Mouse (Mus musculus) layer of hippocampus, adult 2 months (tissue): Measurements from ENCODE around the gene Mylk. TPM values are rescaled to one million over a fixed set of nuclear protein-coding genes. Genes with fewer than 3 reads are reported as not detected.
"Not testable (repeated sequence)": the region's sequence is repeated elsewhere in the genome, so short reads cannot be mapped to it uniquely, and the experiment has no call there.

Experiments
- DNase-seq, 2 experiments: peaks; one replicate each; pipeline ENCODE4 v3.0.0; 2022; ENCODE audit warnings: low spot score in 2 of 2
- H3K27ac ChIP-seq: fragments of 200-600 bp; 2 replicates; pipeline ENCODE4 v1.8.1; 2022
- H3K4me3 ChIP-seq: fragments of 200-600 bp; 2 replicates; pipeline ENCODE4 v1.8.1; 2022; ENCODE audit warnings: mild to moderate bottlenecking
- CTCF ChIP-seq: fragments of 200-600 bp; conservative IDR thresholded peaks from 2 replicates; pipeline ENCODE4 v1.8.1; 2022; ENCODE audit warnings: antibody characterized with exemption, mild to moderate bottlenecking, moderate library complexity
- total RNA-seq, 2 experiments: library from RNA; stranded (reverse); gene quantifications; 2 replicates each; pipeline ENCODE4 v1.2.3; 2021

Mylk gene
- total RNA-seq, 2 experiments from 2014 or later: 13.1 to 14.2 TPM

DNA sequence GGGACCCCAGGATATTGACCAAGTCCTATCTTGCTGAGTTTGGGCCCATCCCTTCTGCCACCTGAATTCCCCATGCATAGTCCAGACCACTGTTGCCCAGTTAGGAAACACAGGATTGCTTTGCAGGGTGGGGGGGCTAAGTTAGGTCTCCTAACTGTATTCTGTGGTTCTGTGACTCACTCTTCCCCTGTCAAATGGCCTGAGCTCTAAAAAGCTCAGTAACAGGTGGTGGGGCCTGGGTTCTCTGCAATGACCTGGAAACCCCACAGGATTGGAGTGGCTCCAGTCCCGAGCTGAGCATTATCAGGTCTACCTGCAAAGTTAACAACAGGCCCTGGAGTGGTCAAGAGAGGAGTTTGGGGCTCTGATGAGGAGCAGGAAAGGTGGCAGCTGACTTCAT, 47.5 kb downstream of the Mylk start:
- no peak for TF ChIP-seq CTCF
- H3K4me3 ChIP-seq: no peak overlapping the region

DNA sequence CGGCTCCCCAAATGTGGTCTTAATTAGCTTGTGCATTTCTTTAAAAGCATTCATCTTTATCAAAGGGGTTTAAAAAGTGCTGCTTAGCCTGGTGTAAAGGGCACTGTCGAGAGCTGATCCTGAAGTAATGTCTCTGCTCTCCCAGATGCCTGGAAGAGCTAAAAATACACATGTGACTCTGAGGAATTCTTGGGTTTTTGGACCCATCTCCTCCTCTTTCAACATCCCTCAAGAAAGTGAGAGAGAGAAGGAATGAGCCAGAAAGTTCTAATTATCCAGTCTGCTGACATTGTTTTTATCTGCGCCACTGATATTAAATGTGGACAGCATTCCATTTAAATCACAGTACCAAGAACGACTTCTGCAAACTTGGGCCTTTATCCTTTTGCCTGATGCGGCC, 48.0 kb downstream of the Mylk start:
- no peak overlapping the region for H3K4me3 ChIP-seq
- no peak overlapping the region for H3K27ac ChIP-seq
- no peak for TF ChIP-seq CTCF
- DNase-seq: no peak

More for the DNA sequence above, 47.5 kb downstream of the Mylk start:
- H3K27ac ChIP-seq: no peak overlapping the region
- DNase-seq: no peak

DNA sequence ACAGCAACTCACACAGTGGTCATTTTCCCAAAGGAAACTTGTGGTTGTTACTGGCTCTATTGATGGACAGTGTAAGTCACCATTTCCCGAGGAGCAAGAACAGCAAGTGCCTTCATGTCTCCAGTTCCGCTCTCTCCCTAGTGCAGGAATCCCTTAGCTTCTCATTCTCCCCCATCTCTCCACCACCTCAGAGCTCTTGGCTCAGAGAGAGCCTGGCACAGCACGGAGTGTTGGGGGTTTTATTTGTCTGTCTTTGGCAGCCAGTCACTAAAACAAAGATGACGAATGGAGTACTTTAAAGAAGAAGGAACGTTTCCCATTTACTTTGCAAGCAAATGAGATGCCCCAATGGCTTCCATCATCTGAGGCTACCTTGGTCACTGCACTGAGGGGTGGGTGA, 56.2 kb downstream of the Mylk start:
- TF ChIP-seq CTCF: no peak
- DNase-seq: peak in 1 of 2 experiments; percentile 16
- Histone ChIP-seq H3K27ac (no peak overlapping the region), H3K4me3 (no peak overlapping the region)

DNA sequence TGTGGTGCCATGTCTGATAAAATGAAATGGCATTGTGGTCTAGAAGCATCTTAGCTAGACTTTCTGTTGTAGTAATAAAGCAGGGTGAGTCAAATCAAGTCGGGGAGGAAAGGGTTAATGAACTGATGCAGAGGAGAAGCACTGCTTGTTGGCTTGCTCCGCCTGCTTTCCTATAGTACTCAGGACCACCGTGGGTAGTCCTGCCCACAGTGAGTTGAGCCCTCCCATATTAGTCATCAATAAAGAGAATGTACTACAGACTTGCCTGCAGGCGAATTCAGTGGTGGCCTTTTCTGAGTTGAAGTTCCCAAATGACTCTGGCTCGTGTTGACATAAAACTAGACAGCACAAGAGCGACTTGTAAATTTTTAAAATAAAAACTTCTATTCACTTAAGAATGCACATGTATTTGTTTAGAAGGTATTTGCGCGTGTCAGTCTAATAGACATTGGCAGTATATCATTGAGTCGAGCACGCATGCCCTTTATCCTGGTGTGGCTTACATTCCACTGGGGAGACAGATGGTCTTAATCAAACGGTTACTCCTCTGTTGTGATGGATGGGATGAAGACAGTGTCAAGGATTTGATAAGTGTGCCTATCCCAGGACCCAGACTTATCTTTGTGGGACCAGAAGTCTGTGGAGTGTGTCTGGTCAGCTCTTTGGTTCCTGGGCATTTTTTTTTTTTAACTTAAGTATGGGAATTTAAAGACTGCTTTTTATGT, 59.4 kb downstream of the Mylk start:
- H3K4me3 ChIP-seq: no peak overlapping the region
- no peak for TF ChIP-seq CTCF
- DNase-seq: no peak
- H3K27ac ChIP-seq: no peak overlapping the region

DNA sequence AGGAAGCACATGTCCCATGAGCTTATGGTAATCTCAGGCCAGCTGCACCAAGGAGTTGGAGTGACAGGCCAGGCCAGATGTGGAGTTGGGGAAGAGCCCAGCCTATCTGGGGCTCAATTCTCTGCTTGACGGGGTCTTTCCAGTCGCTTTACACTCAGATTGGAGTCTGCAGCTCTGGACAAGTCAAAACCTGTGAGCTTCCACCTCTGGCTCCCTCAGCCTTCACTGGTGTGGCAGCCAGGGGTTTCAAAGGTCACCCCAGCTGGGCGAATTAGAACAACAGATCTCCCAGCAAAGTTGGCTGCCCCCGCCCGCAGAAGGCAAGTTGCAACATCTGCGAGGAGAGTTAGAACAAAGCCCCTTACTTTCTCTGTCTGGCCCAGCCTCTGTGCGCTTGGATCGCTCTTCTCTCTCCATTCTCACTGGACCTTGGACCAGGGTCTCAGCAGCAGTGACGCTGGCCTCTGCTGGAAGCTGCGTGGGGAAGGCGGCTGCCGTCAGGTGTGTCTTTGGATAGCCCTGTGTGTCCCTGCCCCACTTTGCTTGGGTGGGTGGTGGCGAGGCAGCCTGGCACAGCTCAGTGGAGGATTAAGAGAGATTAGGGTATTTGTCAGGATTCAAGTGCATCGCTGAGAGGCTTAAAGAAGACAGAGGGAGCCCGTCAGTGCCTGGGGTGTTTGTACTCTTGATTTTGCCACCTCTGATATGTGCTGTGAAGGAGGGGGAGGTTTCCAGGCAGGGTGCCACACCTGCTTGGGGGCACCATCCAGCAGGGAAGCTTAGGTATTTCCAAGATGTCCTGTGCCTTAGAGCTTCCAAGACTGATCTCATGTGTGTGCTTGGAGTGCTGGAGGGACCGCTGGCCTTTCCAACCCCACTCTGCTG, 62.1 kb downstream of the Mylk start:
- Histone ChIP-seq H3K27ac (no peak overlapping the region), H3K4me3 (no peak overlapping the region)
- no peak for TF ChIP-seq CTCF
- DNase-seq: no peak

DNA sequence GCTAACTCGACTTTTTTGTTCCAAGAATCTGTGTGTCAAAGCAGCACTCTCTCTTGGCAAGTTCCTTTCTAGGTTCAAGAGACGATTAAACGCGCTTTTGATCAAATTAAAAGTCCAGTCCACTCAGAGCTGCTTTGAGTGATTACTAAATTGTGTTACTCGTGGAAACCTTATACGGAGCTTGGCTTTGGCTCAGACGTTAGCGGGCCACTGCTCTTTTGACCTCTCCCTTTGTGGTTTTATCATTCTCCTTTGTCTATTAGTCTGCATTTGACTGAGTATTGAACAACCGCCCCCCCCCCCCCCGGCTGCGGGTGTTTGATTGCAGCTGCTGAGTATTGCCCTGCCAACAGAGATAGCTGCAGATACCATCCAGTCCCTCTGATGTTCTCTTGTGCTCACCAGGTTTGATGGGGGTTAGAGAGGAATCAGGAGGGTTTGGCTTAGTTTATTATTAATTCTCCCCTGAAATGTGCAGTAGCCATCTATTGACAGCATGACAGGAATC, 62.8 kb downstream of the Mylk start:
- H3K4me3 ChIP-seq: no peak overlapping the region
- H3K27ac ChIP-seq: no peak overlapping the region
- peak; percentile 23; the same call in 1 of the 2 replicates for TF ChIP-seq CTCF
- no peak for DNase-seq

DNA sequence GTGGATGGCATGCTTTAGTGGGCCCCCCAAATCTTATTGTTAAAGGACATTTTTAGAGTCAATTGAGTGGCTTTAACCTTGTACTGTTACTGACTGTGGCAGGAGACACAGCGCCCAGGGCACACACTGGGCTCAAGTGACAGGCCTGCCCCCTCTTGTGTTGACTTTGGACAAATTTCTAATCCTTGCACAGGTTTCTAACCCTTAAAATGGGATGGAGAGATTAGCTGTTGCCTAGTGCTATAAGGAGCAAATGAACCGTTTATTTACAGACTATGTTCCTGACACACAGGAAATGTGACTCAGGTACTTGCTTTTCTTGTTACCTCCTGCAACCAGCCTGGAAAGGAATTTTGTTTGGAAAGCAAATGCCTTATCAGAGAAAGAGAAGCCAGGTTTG, 67.2 kb downstream of the Mylk start:
- no peak for TF ChIP-seq CTCF
- H3K4me3 ChIP-seq: no peak overlapping the region
- H3K27ac ChIP-seq: no peak overlapping the region
- no peak for DNase-seq

DNA sequence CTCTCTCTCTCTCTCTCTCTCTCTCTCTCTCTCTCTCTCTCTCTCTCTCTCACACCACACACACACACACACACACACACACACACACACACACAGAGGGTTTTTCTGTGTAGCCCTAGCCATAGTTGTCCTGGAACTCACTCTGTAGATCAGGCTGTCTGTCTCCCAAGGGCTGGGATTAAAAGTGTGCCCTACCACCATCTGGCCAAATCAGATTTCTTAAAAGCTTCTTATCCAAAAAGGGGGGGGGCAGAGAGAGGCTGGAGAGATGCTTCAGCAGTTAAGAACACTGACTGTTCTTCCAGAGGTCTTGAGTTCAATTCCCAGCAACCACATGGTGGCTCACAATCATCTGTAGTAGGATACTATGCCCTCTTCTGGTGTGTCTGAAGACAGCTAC, 68.2 kb downstream of the Mylk start:
- H3K4me3 ChIP-seq, DNase-seq, H3K27ac ChIP-seq: not testable (repeated sequence)

DNA sequence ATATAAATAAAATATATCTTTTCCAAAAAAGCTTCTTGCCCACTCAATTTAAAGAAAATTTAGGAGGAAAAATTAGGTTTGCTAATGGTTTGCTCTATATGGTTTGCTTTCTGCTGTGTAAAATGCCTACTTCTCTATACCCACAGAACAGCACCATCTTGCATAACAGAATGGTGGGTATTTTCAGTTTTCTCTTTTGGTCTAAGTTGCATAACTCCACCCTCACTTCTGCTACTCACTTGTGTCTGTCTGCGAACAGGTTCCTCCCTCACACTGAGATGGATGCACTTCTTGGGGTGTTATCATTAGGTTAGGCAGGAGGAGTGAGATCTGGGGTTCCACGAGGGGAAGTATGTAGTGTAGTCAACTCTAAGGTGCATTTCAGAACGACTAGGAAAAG, 68.6 kb downstream of the Mylk start:
- no peak for TF ChIP-seq CTCF
- H3K27ac ChIP-seq: no peak overlapping the region
- DNase-seq: no peak

DNA sequence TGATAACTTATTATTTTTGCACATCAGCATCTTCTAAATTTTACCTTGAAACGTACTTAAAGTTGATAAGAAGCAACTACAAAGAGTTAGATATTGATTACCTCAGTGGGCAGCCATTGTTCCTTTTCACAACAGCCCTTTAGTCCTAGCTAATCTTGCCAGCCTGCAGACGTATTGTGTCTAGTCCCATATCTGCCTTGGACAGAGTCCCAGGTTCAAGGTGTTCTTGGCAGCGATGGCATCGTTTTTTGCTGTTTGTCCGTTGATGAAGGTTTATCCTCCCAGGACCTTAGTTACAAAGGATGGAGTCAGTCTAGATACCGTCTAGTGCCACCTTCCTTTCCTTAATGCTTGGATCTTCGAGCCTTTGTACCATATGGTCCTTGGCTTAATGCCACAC, 69.6 kb downstream of the Mylk start:
- no peak for DNase-seq
- TF ChIP-seq CTCF: no peak
- no peak overlapping the region for H3K4me3 ChIP-seq
- H3K27ac ChIP-seq: no peak overlapping the region

More for the DNA sequence above, 68.6 kb downstream of the Mylk start:
- H3K4me3 ChIP-seq: no peak overlapping the region

DNA sequence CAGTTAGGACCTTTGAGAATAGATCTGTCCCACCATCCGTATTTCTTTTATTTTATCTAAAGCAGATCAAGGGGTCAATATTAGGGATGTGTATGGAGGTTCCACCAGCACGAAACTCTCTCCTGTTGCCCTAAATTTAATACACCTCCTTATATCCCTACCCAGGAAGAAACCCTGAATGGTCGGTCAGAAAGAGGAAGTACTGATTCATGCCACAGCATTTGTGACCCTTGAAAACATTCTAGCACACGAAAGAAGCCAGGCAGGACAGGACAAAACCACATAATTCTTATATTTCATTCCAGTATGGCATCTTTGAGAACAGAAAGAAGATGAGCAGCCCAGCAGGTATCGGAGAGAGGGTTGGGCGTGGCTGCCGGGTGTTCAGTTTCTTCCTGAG, 71.5 kb downstream of the Mylk start:
- H3K27ac ChIP-seq: no peak overlapping the region
- DNase-seq: no peak
- no peak overlapping the region for H3K4me3 ChIP-seq
- TF ChIP-seq CTCF: no peak

DNA sequence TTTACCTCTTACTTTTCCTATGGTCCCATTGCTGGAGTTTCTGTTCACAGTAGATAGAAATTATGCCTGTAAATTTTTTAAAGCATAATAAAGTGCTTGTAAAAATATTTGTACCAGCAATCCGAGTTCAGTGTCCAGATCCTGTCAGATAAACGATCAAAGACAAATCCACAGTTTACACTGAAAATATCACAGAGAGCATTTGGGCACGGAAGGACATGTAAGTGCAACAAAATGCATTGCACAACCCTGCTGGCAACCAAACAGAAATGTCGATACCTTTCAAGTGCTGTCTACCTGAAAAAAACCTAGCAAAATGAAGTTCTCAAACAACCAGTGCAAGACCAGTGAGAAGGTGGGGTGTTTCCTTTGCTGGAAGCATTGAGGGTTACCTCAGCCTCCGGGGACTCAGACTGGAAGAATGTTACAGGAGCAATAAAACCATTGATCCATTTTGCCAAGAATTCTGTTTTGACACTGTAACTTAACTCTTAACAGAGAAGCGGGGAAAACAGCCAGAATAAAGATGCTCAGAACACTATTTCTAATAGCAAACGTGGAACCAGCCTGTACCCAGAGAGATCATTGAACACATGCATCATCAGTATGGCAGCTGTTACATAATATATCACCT, 80.2 kb downstream of the Mylk start:
- no peak overlapping the region for H3K27ac ChIP-seq
- DNase-seq: no peak
- TF ChIP-seq CTCF: no peak

DNA sequence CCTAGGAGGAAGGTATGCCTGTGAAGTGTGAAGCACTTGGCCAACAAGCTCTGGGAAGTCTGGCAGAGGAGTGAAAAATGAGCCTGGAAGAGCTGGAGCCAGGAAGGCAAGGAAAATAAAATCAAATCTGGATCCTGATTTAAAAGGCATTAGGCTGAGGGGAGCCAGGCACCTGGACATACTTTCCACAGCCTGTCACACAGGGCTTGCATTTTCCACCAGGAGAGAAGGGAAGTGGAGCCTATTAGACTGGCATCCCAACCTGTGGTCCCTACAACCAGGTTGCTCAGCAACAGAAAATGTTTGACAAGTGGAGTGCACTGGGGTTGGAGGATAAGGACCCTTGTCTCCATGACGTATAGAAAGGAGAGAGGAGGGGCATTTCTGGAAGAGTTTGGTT, 89.5 kb downstream of the Mylk start:
- no peak for DNase-seq
- Histone ChIP-seq H3K4me3 (no peak overlapping the region), H3K27ac (no peak overlapping the region)
- TF ChIP-seq CTCF: no peak

More for the DNA sequence above, 80.2 kb downstream of the Mylk start:
- no peak overlapping the region for H3K4me3 ChIP-seq
